Mouse (Mus musculus) spleen, adult 2 months (tissue): ENCODE data around the gene Polr2j.

Experiments
- CTCF ChIP-seq: fragments of 200-500 bp; IDR thresholded peaks from 2 replicates; pipeline ENCODE4 v1.5.1; 2011; ENCODE audit warnings: mild to moderate bottlenecking, inconsistent platforms; ENCODE audit not compliant: insufficient read depth, insufficient read length, insufficient replicate concordance; ENCODE audit errors: extremely low read depth
- POLR2A ChIP-seq: fragments of 200-500 bp; IDR thresholded peaks from 2 replicates; pipeline ENCODE4 v1.6.1; 2011; ENCODE audit warnings: low read depth, low read length, inconsistent platforms

DNA sequence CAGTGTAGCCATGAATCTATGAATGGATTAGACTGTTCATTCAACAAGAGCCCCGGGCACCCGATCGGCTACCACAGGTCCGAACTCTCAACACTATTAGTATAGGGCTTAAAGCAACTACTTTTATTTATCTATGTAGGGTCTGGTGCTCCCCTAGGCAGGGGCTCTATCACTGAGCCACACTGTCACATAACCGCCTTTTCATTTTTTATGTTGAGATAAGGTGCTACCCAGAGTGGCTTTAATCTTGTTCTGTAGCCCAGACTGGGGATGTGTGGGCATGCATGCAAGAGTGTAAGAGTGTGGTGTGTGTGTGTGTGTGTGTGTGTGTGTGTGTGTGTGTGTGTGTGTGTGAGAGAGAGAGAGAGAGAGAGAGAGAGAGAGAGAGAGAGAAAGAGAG, 38.3 kb upstream of the Polr2j start:
- no peak for TF ChIP-seq CTCF
- TF ChIP-seq POLR2A, result no peak
